Mouse (Mus musculus): ENCODE results near the gene Acap3.

The Acap3 gene

DNA sequence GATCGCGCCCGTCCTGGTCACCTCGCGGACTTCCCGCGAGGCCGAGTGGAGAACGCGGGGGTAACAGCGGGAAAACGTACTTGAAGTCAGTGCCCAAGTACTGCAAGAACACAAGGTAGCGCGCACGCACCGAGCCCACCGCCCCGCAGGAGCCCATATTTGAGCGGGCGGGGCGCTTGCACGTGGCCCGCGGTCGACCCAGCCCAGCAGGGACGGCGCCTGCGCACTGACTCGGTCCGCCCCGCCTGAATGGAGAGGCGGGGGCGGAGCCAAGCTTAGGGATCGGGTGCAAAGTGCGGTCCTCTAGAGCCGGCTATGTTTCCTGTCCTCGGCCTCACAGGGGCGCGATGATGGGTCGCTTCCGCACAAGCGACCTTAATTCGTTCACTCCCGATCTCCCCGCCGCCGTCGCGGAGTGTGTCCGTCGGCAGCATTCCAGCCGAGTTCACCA, at the start of gene Acap3, which contains the start of gene Pusl1:
Acap3 (plus strand) TSS at position 272 of the 451 bp plus-strand sequence.
Pusl1 (minus strand) TSS at position 231 of the 451 bp plus-strand sequence.
- DNase-seq (ENCODE audit: low spot score), result peak; percentile 94

DNA sequence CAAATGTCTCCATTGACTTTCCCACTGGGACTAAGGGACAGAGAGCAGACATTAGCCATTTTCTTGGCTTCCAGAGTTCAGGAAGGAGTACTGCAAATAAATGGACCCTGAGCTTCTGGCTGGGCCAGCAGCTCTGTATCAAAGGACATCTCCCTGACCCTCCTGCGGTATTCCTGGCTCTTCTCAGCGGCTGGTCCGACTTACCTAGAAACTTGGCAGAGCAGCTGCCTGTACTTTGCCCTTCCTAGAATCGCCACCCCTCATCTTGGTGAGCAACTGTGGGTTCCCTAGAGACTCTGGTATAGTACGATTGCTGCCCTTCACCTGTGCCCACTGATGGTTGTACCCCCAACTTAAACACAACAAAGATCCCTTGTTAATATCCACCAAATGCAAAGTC, 48.4 kb upstream of the Acap3 start:
- no peak for DNase-seq (ENCODE audit: low spot score)

DNA sequence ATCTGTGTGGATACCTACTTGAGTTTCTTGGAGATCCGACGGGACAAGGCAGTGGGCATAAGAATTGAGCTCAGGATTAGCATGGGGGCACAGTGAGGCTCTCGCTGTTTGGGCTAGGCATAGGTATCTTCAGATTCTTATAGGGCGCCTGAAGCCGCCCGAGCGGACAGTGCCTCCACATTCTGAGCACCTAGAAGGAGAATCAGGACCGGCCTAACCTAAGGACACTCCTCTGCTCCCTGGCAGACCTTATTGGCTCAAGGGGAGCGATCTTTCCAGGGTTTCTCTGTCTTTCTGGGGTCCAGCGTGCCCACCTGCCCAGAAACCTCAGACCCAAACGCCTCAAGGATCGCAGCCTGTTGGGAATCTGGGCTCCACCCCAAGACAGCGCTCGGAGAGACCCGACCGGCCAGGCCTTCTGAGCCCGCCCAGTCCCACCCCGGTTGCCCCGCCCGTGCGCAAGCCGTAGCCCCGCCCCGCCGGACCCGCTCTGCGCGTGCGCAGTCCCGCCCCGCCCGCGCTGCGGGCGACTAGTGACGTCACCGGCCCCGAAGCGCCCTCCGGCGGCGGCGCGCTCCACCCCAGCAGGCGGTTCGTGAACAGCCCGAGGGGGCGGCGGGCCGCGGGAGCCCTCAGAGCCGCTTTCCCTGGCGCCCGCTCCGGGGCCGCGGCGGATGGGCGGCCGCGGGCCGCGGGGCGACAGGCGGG, 44.6 kb upstream of the Acap3 start, which contains the start of gene Dvl1:
Dvl1 (plus strand) TSS at position 532 of the 708 bp plus-strand sequence.
- peak; percentile 94 for DNase-seq (ENCODE audit: low spot score)

DNA sequence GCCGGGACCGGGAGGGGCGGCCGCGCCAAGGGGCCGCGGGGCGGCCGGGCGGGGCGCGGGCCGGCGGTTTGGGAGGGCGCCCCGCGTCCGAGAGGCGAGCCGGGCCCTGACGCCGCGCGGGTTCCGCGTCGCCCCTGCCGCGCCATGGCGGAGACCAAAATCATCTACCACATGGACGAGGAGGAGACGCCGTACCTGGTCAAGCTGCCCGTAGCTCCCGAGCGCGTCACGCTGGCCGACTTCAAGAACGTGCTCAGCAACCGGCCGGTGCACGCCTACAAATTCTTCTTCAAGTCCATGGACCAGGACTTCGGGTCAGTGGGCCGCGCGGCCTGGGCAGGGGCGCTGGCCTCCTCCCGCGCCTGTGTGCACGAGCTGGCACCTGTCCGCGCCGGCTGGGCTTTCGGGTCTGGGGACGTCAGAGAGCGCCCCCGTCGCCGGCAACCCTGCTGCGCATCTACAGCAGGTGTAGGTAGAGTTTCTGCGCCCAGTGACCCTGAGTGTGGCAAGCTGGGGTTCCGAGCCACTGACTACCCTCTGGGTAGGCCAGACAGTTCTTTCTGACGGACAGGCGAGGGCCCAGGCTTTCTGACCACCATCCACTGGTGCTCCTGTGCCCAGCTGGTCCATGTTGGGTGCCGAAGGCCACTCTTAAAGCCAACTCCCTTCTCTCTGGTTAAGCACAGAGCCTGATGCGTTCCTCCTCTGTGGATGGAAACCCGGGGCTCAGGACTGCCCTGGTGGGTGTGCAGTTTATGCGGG, 43.9 kb upstream of the Acap3 start:
- DNase-seq (ENCODE audit: low spot score), result no peak

DNA sequence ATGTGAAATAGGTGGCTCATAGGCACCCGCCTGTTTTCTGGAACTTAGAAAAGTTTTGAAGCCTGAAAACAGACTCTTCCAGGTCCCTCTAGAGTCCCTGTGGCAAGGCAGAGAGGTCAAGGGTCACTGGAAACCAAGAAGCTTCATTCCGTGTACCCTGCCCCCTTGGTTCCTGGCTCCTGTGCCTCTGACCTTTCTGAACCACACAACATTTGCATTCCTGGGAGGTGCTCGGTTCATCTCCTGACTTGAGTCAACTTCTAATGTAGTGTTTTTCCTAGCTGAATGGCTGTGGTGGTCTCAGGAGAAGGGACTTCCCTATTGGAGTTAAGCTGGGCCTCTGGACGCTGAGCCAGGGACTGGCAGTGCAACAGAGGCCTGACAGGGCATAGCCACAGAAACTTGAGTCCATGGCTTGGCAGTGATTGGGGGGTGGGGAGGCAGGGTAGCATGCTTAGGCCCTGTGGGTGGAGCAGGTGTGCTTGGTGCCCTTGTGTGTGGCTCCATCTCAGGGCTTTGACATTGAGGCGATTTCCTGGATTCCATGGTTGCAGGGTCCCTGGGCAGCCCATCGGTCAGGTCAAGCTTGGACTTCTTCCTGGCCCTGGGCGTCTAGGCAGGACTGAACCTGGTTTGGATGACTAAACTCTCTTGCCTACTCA, 43.1 kb upstream of the Acap3 start:
- no peak for DNase-seq (ENCODE audit: low spot score)

DNA sequence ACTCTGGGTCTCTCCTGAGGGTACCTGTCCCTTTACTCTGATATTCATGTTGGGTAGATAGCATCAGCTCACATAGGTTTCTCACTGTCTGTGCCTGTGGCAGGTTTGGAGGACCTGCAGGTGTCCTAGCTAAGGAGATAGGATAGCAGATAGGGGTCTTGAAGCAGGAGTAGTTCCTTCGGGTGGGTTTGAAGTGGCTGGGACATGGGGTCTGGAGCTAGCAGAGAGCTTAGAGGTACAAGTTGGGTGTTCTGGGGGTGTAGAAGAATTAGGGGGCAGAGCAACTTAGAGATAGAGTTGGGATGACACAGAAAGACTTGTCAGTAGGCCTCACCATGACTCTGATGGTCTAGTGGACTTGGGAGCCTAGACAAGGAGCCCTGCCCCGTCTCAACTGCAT, 42.2 kb upstream of the Acap3 start:
- DNase-seq (ENCODE audit: low spot score), result no peak

DNA sequence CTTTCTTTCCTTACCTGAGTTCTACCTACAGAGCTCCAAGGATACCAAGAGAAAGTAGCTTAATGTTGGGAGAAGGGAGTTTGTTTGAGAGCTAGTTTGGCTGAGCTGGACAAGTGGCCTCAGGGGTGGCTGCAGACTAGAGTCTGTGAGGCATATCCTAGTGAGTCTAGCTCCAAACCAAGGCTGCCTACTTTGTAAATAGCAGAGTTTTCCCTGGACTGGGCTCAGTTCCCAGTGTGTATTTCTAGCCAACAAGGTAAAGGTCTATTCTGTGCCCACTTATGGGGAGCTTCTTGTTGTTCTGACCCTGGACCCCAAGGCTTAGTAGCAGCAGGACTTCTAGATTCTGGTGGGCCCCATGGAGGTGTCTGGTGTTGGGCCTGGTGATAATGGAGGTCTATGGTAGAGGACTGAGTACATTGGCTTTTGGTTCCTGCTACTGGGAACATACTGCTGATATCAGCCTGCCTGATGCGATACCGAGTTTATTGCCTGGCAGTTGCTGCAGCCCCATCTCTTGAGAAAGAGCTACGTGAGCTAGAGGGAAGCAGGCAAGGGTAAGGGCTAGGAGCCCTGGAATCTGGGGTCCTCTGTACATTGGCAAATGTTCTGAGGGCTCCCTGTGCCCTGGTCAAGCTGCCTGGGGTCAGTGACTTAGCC, 41.7 kb upstream of the Acap3 start:
- DNase-seq (ENCODE audit: low spot score), result no peak

DNA sequence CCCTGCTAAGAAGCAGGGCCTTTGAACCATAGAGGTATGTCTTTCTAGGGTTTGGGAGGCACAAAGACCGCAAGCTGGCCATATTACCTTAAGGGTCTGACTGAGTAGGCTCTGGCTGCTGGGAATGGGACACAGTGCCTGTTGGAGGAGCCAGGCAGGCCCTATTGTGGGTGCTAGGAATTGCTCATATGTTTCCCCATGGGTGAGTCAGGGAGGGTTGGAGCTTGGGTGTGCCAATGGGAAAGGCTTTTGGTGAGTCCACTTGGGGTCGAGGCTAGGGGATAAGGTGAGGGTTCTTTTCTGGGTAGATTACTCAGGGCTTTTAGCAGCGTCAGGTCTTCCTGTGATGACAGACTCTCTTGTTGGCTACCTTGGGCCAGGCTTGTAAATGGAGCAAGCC, 40.3 kb upstream of the Acap3 start:
- DNase-seq (ENCODE audit: low spot score), result no peak

DNA sequence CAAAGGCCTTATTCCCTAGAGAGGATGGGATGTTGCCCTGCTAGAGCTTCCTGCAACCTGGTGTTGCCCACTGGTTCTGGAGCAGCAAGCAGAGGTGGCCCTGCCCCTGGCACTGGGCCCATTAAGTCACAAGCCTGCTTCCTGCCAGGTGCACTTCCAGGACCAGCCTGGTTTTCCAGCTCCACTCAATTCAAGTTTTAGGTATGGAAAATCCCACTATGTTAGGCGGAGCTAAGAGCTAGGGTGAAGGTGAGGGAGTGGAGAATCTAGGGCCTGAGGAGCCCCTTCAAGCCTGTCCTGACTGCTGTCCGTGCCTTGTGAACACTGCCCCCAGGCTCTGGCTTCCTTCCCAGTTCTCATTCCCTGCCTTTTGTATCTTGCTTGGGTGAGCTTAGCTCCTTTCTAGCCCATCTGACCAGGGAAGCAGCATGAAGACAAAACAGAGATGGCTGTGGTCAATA, 39.6 kb upstream of the Acap3 start:
- DNase-seq (ENCODE audit: low spot score), result no peak

DNA sequence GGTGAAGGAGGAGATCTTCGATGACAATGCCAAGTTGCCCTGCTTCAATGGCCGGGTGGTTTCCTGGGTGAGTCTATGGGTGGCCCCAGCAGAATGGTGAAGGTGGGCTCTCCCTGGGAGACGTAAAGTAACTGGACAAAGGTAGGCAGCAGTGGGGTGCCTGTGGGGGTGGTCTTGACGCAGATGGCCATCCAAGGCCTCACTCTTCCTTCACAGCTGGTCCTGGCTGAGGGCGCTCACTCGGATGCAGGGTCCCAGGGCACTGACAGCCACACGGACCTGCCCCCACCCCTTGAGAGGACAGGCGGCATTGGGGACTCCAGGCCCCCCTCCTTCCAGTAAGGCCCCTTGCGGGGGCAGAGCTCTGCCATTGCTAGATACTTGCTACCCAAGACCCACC, 38.2 kb upstream of the Acap3 start:
- DNase-seq (ENCODE audit: low spot score), result no peak

DNA sequence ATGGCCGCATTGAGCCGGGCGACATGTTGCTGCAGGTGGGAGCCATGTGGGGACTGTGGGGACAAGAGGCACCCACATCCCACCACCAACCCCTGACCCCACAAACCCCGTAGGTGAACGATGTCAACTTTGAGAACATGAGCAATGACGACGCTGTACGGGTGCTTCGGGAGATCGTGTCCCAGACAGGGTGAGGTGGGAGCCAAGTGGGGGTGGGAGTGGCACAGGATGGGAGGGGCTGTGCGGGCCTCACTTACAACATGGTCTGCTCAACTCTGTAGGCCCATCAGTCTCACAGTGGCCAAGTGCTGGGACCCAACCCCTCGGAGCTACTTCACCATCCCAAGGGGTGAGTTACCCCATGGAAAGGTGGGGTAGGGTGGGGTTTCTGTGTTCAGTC, 36.6 kb upstream of the Acap3 start:
- no peak for DNase-seq (ENCODE audit: low spot score)

DNA sequence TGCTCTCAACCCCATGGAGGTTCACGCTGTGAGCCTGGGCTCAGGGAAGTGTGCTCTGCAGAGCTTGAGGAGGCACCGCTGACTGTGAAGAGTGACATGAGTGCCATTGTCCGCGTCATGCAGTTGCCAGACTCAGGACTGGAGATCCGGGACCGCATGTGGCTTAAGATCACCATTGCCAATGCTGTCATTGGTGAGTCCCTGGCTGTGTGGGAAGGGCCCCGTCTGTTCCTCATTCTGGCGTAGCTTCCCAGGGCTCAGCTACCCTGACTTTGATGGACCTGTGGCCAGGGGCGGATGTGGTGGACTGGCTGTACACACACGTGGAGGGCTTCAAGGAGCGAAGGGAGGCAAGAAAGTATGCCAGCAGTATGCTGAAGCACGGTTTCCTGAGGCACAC, 35.6 kb upstream of the Acap3 start:
- no peak for DNase-seq (ENCODE audit: low spot score)

DNA sequence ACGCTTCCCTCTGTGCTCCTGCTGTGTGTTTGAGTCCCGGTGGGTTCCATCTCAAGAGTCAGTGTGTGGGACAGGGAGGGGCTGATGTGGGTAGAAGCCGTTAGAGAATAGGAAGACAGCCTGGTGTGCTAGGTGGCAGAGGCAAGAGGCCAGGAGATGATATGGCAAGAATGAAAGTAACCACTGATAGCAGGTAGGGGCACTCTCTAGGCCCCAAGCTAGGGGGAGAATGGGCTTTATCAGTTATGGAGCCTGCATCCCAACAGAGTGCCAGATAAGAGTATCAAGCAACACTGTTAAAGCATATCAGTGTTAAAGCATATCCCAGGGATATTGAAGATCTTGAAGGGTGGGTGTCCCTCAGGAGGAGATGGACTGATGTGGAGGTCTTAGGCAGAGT, 34.7 kb upstream of the Acap3 start:
- no peak for DNase-seq (ENCODE audit: low spot score)

DNA sequence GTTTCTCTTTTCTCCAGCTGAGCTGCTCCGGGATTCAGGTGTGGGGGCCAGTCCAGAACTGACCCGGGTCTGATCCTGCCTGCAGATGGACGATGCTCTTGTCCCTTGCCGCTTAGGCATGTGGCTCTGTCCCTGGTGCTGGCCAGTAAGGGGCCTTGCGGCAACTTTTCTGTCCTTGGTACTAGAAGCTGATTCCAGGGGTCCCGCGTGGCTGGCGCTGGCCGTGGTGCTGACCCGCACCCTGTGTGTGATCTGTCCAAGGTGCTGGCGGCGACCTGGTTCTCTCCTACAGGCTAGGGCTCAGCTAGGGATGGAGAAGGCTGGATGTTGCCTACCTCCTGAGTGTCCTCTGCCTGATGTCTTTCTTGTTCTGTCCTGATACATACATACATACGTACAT, 32.3 kb upstream of the Acap3 start:
- DNase-seq (ENCODE audit: low spot score), result no peak

DNA sequence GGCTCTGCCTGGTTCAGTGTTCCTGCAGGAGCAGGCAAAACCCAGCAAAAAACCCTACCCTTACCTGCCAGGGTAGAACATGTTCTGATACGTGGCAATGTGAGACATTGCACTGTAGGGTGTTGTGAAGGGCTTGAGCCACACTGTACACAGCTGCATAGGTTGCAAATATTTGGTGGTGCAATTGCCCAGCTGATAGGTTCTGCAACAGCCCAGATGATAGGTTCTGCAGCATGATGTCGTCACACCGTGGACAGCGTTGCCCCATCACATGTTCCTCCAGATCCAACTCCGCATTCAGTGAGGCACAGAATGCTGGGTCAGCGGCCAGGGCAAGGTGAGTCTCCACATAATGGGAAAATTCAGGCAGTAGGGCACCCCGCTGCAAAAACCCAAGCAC, 29.8 kb upstream of the Acap3 start:
- no peak for DNase-seq (ENCODE audit: low spot score)

DNA sequence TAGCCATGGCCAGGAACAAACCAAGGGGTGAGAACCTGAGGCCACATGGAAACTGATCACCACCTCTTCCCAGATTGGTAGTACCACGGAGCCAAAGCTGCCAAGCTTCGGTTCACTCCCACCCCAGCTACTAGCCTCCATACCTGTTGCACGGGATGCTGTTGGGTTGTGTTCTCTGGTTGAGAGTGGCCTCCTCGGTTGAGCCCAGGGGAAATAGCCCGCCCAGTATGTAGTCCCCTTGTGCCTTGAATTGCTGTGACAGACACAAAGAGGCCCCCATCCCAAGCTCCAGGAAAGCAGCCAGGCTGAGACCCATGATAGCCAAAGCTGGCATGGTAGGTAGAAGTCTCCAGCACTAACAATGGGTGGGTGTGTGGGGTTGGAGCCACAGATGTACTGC, 28.6 kb upstream of the Acap3 start, which contains the start of gene Tas1r3:
Tas1r3 (minus strand) TSS at position 362 of the 400 bp plus-strand sequence.
- DNase-seq (ENCODE audit: low spot score), result no peak

DNA sequence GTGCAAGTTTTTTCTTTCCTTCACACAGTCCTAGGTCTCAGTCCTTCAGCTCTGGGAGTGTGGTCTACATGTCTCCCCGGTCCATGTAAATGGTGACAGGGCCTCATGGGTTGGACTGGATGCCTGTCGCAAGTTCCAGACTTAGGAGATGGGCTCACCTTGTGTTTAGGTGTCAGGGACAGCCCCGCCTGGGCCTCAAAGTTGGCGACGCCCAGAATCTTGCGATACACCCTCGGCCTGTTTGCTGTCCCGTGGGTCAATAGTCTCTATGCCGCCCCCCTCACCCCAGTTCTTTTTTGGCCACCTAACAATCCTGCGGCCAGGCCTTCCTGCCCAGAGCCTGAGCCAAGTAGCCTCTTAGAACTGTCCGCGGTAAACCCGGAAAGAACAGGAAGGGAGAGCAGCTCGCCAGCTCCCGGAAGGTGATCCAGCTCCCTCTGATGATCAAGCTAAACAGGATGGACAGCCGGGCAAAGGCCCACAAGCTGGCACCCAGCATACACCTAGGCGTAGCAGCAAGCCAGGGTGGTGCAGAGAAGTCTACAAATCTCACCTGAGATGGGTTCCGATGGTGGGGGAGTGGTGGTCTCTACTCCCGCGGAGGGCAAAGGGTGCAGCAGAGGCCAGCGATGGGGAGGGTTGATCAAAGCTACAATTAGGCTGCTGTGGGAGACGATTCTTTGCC, 22.9 kb upstream of the Acap3 start:
- DNase-seq (ENCODE audit: low spot score), result no peak

DNA sequence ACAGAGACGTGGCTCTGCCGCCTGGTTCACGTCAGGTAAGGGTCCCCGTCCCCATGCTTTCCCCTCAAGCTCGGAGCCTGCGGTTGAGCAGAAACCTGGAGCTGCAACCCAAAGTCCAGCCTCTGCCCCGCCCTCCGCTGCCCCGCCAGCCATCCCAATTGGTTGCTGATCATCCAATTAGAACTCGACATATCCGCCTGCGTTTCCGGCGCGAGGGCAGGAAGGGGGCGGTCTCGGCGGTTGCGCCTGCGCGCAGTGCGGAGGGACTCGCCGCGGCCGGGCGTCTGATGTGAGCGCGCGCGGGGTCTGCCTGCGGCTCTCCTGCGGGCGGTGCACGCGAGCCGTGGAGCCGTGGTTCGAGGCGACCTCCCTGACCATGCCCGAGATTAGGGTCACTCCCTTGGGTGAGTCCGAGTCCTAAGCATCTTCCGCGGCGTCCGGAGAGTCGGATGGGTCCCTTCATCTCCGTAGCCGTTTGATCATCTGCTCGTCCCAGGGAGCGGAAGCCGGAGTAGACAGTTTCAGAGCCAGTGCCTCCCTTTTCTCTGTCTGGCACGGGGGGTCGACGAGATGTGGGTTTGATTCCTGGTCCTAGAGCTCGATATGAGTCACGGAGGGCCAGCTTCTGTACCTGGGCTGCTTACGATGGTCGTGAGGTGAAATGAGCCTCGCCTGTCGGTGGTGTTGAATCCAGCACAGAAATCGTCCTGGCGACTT, 22.1 kb upstream of the Acap3 start, which contains the start of the genes Cptp and Ints11:
Cptp (minus strand) TSS at position 124 of the 717 bp plus-strand sequence.
Ints11 (plus strand) TSS at position 230 of the 717 bp plus-strand sequence.
- peak; percentile 90 for DNase-seq (ENCODE audit: low spot score)

DNA sequence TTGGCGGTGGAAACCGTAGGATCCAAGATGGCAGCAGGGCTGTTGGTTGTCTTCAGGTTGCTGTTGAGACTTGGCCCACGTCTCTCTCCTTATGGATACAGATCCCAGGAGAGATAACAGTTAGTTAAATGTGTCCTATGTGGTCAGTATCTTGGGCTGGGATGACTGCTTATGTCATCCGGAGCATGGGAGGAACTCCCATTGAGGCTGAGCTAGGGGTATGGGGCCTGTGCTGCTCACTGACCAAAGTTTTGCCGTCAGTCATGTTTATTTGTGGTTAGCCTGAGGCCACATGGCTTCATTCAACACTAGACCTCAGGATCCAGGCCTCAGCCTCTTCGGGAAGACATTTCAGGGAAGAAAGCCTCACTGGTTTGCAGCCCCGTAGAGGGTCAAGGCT, 20.2 kb upstream of the Acap3 start:
- no peak for DNase-seq (ENCODE audit: low spot score)

DNA sequence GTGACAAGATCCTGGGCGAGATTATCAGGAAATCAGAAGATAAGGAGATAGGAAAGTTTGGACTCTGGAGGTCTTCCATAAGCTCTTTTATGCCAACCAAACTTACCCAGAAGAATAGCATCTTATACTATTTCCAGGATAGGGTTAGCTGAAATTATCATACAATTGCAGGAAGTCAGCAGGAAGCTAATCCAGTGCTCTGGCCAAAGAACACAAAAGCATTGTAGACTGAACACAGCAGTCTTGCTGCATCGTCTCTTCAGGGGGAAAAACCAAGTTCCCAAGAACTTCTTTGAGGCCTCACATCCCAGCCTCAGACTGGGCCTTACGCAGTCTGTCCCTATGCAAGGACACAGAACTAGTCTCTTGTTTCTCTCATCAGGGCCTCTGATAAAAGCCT, 8.0 kb upstream of the Acap3 start:
- DNase-seq (ENCODE audit: low spot score), result no peak

DNA sequence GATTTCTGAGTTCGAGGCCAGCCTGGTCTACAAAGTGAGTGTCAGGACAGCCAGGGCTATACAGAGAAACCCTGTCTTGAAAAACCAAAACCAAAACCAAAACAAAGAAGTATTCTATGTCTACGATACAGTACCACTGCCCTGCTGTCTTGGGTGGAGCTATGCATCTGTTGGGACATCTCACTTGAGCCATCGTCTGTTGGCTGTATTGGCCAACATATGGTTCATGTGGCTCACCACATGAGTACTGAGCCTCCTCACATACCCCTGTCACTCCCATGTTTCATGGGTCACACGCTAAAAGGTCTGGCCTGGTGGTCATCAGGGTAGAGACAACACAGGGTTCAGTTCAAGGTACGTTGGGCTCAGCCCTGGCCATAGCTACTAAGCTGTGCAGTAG, 5.3 kb upstream of the Acap3 start:
- DNase-seq (ENCODE audit: low spot score), result no peak

Measured in spleen, adult 12 weeks (tissue).